Mouse (Mus musculus): ENCODE results near the gene Plxnc1.

The Plxnc1 gene

DNA sequence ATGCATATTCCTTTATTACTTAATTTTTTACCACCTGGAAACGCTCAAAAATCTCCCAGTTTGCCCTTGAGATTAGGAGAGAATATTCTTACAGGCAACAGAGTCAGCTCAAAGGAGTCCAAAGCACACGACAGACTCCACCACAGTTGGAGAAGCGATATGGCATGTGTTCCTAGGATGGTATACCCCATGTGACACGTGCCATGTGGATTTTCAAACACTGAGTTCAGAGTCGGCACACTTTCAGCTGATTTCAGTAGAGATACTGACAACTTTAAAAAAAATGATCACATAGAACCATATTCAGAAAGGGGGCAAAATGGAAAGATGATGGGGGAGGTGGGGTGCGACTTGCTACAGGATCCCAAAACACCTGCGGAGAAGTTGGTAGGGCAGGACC, 26.0 kb downstream of the Plxnc1 start:
- no peak for DNase-seq

DNA sequence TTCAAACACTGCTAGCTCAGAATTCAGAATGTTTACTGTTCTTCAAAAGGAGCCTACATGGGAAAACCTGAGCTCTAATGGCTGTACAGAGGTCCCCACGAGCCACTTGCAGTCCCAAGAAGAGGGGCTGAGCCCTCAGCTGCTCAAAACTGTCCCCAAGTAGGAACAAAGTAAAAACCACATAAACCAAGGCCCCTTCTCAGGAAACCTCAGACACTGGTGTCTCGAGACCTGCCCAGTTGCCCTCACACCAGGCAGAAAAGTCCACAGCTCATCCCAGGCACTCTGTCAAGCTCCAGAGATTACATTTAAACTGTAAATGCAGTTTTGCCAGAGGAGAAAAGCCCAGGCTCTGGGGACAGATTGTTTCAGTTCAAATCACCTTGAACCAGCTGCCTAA, 26.6 kb downstream of the Plxnc1 start:
- no peak for DNase-seq

DNA sequence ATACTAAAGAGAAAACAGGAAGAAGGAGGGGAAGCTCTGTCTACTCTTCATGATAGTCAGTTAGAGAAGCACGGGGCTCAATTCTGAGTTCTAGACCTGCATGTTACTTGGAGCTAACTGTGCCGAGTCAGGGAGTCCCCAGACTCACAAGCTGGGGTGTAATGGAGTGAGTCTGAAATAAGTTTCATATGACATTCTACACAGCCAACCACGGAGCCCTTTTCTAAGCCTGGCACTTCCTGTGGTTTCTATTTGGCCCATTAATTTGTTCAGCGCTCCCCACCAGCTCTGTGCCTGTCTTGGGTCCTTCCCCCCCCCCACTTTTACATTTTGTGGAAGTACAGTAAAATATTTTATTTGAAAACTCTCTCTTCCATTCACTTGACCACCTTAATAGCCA, 27.3 kb downstream of the Plxnc1 start:
- no peak for DNase-seq

DNA sequence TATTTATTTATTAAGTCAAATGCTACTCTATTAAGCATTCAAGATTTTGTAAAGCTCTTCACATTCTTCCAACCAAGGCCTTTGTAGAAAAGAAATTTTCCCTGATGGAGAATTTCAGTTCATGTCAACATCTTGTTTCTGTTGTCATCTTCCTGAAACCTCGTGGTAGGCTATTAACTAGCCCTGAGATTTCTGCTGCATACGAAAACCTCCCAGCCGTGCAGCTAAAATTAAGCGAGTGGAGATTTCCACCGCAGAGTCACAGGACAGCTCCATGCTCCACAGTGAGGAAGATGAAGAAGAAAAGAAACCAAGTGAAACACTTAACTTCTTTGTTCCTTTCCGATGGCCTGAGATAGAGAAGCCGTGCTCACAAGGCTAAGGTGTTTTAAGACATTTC, 28.0 kb downstream of the Plxnc1 start:
- no peak for DNase-seq

DNA sequence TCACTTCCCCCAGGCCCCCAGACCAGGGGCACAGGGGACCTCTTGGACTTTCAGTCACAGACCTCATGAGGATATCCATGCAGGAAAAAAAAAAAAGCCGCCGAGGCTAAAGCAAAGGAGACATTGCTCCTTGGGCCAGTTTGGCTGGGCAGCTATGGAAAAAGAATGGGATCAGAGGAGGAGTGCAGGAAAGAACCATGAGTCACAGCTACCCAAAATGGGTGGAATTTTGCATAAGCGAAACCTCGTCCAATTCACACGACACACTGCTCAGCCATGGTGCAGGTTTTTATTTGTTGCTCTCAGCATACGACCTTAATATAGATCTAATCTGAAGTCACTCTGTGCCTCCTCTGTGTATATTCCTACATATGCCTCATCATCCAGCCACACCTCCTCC, 28.9 kb downstream of the Plxnc1 start:
- DNase-seq = no peak

DNA sequence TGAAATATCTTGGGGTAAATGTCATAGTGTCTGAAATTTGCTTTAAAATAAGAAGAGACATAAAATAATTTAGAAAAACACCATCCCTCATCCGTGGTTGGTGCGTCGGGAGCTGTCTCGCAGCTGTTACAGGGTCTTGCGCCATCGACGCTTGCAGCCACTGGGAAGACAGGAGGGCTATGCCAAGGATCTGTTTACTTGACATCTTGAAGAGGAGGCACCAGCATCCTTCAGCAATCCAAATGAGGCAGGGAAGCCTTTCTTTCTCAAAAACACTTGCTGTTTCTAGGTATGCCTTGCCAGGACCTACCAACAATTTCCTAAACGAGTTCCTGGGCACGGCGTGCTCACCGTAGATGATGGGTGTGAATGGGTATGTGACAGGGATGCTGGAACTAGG, 30.6 kb downstream of the Plxnc1 start:
- DNase-seq = no peak

DNA sequence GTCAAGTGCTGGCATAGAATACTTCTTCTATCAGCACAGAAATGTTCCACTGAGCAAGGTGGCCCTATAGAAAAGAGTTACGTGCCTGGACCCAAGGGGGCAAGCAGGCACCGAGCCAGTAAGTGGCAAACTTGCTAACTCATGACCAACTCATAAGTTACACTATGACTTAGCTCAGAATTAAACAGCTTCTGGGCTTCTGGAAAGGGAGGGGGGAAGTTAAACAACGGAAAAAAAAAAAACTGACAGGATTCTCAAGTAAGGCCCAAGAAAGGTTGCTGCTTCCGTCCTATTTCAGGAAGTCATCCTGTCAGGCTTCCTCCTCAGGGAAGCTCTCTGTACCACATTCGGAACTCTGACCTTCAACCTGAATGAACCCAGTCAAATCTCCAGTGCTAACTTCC, 31.3 kb downstream of the Plxnc1 start:
- no peak for DNase-seq

DNA sequence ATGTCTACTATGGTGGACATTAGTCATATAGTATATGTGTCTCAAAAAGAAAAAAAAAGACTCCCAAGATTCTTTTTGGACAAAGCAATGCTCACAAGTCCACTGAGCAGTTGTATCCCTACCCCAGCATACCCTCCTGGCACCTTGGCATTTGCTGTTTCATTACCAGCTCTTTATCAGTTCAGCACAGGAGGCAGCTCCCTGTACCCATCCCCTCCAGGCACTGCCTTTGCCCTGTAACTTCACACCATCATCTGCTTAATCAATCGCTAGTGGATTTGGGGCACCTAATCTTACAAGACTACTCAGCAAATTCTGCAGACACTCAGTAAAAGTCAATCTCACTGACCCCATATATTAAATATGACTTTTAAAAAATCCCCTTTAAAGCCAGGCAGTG, 32.1 kb downstream of the Plxnc1 start:
- DNase-seq = no peak

DNA sequence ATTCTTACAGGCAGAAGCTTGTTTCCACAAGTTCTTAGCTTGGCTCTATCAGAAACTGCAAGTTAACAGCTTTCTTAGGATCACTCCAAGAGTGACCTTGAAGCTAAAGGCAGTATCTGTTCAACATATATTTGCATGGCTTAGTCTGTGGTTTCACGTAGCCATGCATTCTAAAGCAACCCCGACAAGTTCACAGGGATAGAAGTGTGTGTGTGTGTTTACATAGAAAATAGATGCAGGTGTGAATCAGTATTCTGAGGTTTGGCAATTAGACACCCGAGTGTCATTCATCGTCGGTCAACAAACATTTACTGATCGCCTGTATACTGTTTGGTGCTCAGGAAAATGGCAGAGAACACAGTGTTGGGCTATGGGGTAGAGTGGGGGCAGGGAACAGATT, 33.5 kb downstream of the Plxnc1 start:
- no peak for DNase-seq

DNA sequence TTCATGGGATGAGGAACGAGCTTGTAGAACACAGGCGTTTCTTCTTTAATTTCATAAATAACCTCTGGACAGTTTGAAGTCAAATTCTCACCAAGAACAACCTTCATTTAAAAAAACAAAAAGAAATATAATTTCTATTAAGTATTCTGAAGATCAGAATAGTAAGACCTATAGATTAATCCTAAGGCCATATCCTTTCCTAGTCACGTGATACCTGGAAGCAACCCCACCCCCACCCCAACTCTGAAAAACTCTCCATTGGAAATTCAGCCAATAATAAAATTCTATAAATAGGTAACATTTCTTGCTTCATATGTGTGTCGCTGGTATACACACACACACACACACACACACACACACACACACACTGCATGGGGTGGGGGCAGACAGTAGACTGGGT, 34.1 kb downstream of the Plxnc1 start:
- DNase-seq = no peak

DNA sequence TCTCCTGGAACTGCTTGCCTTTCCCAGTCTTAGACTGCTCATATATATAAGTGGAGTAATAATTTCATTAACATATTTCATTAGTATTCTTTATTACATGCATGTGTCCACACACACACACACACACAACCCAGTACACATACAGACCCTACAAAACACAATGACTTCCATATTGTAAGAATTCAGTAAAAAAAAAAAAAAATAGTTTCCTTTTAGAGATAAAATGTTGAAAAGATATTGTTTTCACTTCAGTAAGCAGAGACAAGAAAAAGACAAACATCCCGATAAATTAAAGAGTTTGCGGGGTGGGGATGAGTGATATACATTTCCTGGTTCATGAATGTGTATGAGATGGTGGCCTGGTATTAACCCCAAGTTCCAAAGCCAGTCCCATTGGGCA, 34.8 kb downstream of the Plxnc1 start:
- no peak for DNase-seq

DNA sequence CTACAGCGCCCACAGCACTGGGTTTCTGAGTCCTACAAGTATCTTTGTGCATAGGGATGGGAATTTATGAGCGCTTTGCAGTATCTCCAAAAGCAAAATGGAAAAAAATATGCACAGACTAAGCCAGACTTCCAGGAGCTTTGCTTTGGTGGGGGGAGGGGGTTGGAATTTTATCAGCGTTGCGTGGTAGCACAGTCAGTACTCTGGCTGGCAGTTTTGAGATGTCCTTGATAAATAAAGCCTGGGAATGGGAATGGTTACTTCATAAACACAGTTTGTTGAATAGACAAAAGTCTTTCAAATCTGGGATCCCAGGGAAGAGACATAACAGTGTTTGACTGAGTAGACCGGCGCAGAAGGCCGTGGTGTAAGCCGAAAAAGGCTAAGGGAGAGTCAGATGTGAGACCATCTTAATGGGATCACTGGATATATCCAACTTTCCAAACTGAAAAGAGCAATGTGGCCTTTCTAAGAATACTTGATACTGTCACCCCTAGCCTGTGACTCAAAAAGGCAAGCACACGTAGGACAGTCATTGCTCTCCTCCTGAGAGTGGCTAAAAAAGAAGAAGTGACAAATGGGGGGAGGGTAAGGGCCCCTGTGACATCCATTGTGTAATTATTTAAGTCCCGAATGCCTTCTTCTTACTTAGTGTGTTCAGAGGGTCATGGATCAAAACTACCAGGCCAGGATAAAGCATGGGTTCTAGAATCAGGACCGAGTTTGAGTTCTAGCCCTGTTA, 35.5 kb downstream of the Plxnc1 start:
- no peak for DNase-seq

DNA sequence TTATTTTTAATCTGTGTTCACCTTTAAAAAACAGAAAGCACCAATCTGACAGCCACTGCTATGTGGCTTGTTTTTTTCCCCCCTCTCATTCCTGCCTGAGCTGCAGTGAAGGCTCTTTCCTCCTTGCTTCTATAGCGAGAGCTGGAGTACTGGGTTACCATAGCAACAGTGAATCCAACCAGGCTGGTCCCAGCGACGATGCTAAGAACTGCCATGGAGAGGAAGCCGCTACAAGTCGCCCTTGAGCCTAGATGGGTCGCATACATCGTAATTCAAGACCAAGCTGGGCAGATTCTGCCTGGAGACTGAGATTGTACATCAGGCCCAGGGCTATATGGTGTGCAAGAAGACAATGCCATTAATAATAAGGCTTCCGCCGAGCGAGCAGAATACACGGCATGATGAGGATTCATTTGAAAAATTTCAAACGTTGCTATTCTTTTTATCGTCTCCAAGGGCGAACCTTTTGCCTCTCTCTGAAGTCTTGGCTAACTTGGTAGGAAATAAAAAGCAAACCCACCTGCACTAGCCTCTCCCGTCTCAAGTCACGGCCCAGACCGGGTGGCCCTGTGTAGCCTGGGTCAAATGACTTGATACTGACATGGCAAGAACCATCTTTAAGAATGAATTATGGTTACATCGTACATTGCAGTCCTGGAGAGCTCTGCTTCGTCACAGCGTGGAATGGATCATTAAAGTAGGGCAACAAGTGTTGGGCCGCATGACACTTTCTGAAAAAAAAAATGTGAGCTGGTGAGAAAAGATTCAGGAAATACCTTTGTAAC, 38.8 kb downstream of the Plxnc1 start:
- peak; percentile 53 to 62 for DNase-seq

DNA sequence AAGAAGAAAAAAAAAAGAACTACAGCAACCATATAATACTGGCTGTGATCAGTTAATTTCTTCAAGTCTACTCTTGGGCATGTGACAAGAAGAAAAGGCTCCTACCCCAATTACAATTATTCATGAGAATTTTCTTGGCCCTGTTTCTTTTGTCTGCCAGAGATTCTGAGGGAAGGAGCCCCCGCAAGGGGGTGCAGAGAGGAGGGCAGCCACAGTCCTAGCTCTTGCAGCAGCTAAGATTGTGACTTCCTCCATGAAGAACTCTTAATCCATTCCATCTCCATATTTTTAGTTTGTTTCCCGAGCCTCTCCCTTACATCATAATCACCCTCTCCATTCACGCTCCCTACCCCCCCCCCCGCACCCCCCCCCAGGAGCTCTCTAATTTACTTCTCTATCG, 39.4 kb downstream of the Plxnc1 start:
- no peak for DNase-seq

DNA sequence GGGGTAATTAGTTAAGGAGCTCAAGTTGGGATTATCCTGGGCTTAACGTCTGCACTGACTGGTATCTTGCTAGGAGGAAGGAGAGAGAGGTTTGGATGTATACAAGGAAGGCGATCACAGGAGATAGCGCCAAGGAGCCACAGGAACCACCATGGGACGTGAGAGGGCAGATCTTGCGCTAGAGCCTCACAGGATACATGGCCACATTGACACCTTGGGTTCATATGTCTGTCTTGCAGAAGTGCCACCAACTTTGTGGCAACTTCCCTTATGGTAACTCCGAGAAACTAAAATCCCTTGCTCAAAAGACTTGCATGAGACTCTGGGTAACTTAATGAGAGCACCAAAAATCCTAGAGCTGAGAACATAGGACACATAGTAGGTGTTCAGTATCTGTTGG, 47.7 kb downstream of the Plxnc1 start:
- no peak for DNase-seq

DNA sequence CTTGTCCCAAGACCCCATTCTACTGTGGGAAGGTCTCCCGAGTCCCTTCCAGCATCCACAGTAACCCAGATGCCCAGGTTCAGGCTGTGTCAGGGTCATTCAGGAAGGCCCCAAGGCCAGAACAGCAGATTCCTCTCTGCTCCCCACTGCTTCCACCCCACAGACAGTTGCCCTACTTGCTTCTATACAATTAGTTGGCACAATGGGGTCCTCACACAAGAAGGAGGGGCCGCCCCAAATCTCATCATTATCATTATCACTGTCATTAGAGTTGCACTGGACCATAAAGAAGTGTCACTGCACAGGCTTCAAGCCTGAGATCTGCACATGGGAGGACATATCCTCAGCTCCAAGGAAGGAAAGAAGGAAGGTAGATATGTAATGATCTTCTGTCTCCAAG, 48.3 kb downstream of the Plxnc1 start:
- DNase-seq = no peak

DNA sequence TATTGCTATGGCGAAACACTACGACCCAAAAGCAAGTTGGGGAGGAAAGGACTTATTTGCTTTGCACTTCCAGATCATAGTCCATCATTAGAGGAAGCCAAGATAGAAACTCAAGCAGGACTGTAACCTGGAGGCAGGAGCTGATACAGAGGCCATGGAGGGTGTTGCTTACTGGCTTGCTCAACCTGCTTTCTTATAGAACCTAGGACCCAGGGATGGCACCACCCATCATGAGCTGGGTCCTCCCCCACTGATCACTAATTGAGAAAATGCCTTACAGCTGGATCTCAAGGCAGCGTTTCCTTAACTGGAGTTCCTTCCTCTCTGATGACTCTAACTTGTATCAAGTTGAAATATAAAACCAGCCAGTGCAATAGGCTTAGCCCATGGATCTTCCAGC, 48.8 kb downstream of the Plxnc1 start:
- no peak for DNase-seq

DNA sequence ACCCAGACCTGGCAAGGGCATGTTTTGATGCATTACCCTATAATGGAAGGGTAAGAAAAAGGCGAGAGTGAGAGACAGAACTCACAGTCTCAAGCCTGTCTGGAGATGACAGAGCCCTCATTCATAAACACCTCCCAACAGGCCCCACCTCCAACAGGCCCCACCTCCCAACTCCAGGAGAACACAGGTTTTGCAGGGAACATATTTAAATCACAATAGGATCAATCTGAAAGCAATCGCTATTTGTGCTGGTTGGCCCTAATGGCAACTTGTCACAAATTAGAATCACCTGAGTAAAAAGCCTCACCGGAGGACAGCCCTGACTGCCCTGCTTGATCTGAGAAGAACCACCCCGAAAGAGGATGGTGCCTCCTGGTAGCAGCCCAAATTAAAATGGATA, 54.9 kb downstream of the Plxnc1 start:
- no peak for DNase-seq

DNA sequence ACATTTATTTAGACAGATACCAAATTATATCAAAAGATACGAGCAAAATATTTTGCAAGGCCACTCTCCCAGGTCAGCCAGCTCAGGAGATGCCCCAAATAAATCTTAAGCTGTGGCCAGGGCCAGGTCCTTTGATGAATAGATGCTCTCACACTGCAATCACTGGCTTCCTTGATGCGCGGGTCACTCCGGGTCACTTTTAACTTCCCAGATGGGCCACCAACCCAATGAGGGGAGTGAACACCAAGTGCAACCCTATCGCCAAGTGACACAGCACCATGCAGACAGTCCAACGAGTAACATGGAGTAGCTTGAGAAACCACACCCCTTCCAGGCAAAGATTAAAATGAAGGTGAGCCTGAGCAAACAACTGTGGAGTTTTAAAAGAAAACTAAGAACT, 61.4 kb downstream of the Plxnc1 start:
- DNase-seq = no peak

DNA sequence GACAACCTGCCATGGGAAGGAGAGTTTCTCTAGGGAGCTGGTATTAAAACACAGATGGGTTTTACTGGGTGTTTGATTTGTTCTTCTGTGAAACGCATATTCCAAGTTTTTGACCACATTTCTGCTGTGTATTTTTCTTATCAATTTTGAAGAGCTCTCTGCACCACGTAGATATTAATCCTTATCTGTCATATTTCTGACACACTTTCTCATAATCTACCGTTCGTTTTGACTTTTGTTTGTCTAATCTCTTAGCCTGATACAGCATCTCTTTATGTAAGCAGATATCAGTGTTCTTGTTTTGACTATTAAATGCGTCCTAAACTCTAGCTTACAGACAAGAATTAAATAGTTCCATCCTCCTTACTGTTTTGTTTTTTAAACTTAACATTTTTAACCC, 73.1 kb downstream of the Plxnc1 start:
- DNase-seq = no peak

DNA sequence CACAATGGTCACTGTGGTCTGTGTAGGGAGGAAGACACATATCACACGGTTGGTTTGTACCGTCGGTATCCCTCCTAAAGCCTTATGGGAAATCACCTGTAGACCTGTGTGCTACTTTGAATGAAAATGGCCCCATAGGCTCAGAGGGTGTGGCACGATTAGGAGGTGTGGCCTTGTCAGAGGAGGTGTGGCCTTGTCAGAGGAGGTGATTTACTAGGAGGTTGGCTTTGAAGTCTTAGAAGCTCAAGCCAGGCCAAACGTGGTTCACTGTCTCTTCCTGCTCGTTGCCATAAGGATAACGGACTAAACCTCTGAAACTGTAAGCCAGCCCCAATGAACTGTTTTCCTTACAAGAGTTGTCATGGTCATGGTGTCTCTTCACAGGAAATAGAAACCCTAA, 73.5 kb downstream of the Plxnc1 start:
- no peak for DNase-seq

DNA sequence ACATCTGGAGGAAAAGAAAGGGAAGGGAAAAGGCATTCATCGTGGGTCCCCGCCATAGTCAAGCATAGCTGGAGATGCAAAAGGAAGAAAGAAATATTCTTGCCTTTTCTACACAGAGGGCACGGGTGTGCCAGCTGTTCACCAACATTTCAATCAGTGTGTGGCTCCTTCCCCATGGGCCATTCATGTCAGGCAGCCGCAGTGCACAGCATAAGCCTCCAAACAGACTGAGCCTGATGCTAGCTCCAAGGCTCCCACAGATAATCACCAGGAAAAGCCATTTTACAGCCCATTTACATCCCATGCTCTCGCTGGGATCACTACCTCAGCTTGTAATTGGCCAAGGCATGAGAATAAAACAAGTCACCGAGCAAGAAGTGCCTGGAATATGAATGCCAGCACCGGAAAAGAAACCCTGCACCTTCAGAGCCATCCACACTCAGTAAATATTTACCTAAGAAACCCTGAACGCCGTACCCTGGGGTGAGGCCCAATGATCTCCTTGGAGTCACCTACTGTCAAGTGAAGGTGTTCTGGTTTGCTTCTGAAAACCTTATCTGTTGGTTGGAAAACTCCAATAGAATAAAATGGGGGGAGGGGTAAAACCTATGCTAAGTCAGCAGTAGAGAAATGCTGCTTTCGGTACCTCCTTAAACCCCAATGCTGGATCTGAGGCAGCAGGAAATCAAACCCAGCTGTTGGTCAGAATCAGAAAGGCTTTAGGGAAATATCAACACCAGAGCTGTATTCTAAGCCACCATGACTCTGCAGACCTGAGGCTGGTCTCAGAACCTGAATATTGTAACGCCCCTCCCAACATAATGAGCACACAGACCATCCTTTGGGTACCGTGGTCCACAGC, 77.4 kb downstream of the Plxnc1 start:
- no peak for DNase-seq

DNA sequence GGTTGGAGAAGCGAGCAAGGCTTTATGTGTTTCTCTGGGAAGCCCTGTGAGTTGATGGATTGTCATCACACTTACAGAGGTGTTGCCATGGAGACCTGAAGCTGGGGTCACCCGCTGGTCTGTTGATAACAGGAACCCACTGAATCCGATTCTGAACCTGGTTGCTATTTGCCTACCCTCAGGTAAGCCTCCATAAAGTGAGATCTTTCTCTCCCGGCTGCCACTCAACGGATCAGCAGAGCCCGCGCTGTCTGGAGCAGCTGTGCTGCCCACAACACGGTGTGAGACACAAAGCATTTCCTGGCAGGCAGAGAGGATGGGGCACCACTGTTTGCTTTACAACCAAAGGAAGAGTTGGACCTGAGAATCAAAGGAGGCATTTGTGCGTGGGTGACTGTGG, 79.4 kb downstream of the Plxnc1 start:
- DNase-seq = no peak

Measured in cerebellum, adult 18-20 months (tissue).